Mouse (Mus musculus) liver, embryonic 15.5 days (tissue): ENCODE data around the gene Agfg1. TPM values are rescaled to one million over a fixed set of nuclear protein-coding genes. Genes with fewer than 3 reads are reported as not detected.

Experiments used
- ATAC-seq: fragments of 200-750 bp; cut with Nextera tagmentation; 2 replicates; pipeline ENCODE4 v1.8.0; 2017; ENCODE audit warnings: moderate number of reproducible peaks, mild to moderate bottlenecking, moderate library complexity; ENCODE audit not compliant: insufficient read depth
- H3K27ac ChIP-seq: fragments of 300-500 bp; sonication (generic); replicated peaks from 2 replicates; pipeline ENCODE4 v1.5.1; 2015; ENCODE audit warnings: mild to moderate bottlenecking, inconsistent platforms
- H3K27me3 ChIP-seq: fragments of 300-500 bp; sonication (generic); 2 replicates; pipeline ENCODE4 v1.6.1; 2015; ENCODE audit warnings: mild to moderate bottlenecking, inconsistent platforms
- H3K36me3 ChIP-seq: fragments of 300-500 bp; sonication (generic); replicated peaks from 2 replicates; pipeline ENCODE4 v1.6.1; 2015; ENCODE audit warnings: moderate library complexity, mild to moderate bottlenecking, inconsistent platforms
- H3K4me1 ChIP-seq: fragments of 300-500 bp; sonication (generic); replicated peaks from 2 replicates; pipeline ENCODE4 v1.6.1; 2015; ENCODE audit warnings: inconsistent platforms
- H3K4me2 ChIP-seq: fragments of 300-500 bp; sonication (generic); 2 replicates; pipeline ENCODE4 v1.6.1; 2015; ENCODE audit warnings: moderate library complexity, mild to moderate bottlenecking, inconsistent platforms
- H3K4me3 ChIP-seq: fragments of 300-500 bp; sonication (generic); replicated peaks from 2 replicates; pipeline ENCODE4 v1.5.1; 2015; ENCODE audit warnings: mild to moderate bottlenecking, inconsistent platforms
- H3K9ac ChIP-seq: fragments of 300-500 bp; sonication (generic); 2 replicates; pipeline ENCODE4 v1.6.1; 2015; ENCODE audit warnings: moderate library complexity, mild to moderate bottlenecking, inconsistent platforms
- H3K9me3 ChIP-seq: fragments of 300-500 bp; sonication (generic); replicated peaks from 2 replicates; pipeline ENCODE4 v1.6.1; 2016; ENCODE audit warnings: inconsistent platforms
- whole genome bisulfite sequencing: fragments of 180-500 bp; shearing (Covaris S2); methylation state at CpG from one replicate; pipeline ENCODE4 v1.1.7; 2015; ENCODE audit warnings: mixed read lengths; ENCODE audit not compliant: insufficient replicate concordance; 5-methylcytosine and 5-hydroxymethylcytosine counted together
- polyA plus RNA-seq: library from polyadenylated mRNA; unstranded; fragments of >200 nt; fragmentation: Nextera tagmentation; extraction: Ambion mirVana; gene quantifications from 2 replicates; pipeline ENCODE4 v1.2.1, GENCODE M21; 2015

The Agfg1 gene
- polyA plus RNA-seq, 1 experiment from 2014 or later = 46.5 TPM

- WGBS = 58% methylated on average over 7 of the region's 7 CpGs
- H3K4me3 ChIP-seq = no peak overlapping the region
- ATAC-seq = peak; percentile 69
- peaks cover 26% of the 10 kb centered on the region for H3K27me3 ChIP-seq
- no peak overlapping the region for H3K9ac ChIP-seq
- no peak overlapping the region for H3K4me2 ChIP-seq
- peaks cover 13% of the 10 kb centered on the region; the same call in 1 of the 2 replicates for H3K4me1 ChIP-seq
- no peaks in the 10 kb centered on the region for H3K9me3 ChIP-seq
- peak overlapping the region; percentile 51; the same call in 1 of the 2 replicates for H3K27ac ChIP-seq
- no peaks in the 10 kb centered on the region for H3K36me3 ChIP-seq
Measured at GRCm38 (mm10) chr1:82803608-82804007, 35.7 kb upstream of the Agfg1 start.

GRCm38 (mm10) chr1:82804059-82804458 lies 35.2 kb upstream of the Agfg1 start:
- peak; percentile 54; the same call in 1 of the 2 replicates for ATAC-seq
- Histone ChIP-seq H3K4me1 (peaks cover 13% of the 10 kb centered on the region; the same call in 1 of the 2 replicates), H3K27me3 (peaks cover 21% of the 10 kb centered on the region), H3K36me3 (no peaks in the 10 kb centered on the region), H3K27ac (peak overlapping the region; percentile 51), H3K4me2 (no peak overlapping the region), H3K4me3 (no peak overlapping the region), H3K9me3 (no peaks in the 10 kb centered on the region), H3K9ac (no peak overlapping the region)
- 82% methylated on average over 1 of the region's 1 CpGs for WGBS

GRCm38 (mm10) chr1:82806391-82806790 lies 32.9 kb upstream of the Agfg1 start:
- Histone ChIP-seq H3K9ac (no peak overlapping the region), H3K27me3 (peaks cover 6% of the 10 kb centered on the region; the same call in 1 of the 2 replicates), H3K4me3 (no peak overlapping the region), H3K27ac (no peak overlapping the region), H3K4me2 (no peak overlapping the region), H3K4me1 (peaks cover 20% of the 10 kb centered on the region; the same call in 1 of the 2 replicates), H3K9me3 (no peaks in the 10 kb centered on the region), H3K36me3 (no peaks in the 10 kb centered on the region)
- WGBS = 81% methylated on average over 8 of the region's 8 CpGs
- no peak for ATAC-seq

- Histone ChIP-seq H3K4me3 (no peak overlapping the region), H3K36me3 (no peaks in the 10 kb centered on the region), H3K9me3 (no peaks in the 10 kb centered on the region), H3K27me3 (no peaks in the 10 kb centered on the region), H3K4me2 (no peak overlapping the region), H3K4me1 (peaks cover 26% of the 10 kb centered on the region), H3K27ac (no peak overlapping the region), H3K9ac (no peak overlapping the region)
- 74% methylated on average over 7 of the region's 7 CpGs for WGBS
- ATAC-seq = no peak
Measured at GRCm38 (mm10) chr1:82807206-82807605, 32.1 kb upstream of the Agfg1 start.

GRCm38 (mm10) chr1:82808564-82808963 lies 30.7 kb upstream of the Agfg1 start:
- Histone ChIP-seq H3K9me3 (no peaks in the 10 kb centered on the region), H3K27me3 (no peaks in the 10 kb centered on the region), H3K4me3 (no peak overlapping the region), H3K4me1 (peaks cover 29% of the 10 kb centered on the region), H3K27ac (no peak overlapping the region), H3K4me2 (no peak overlapping the region), H3K36me3 (no peaks in the 10 kb centered on the region), H3K9ac (no peak overlapping the region)
- 52% methylated on average over 3 of the region's 3 CpGs for WGBS
- ATAC-seq = no peak

GRCm38 (mm10) chr1:82811766-82812165 lies 27.5 kb upstream of the Agfg1 start:
- no peaks in the 10 kb centered on the region for H3K36me3 ChIP-seq
- H3K4me2 ChIP-seq = no peak overlapping the region
- no peaks in the 10 kb centered on the region for H3K27me3 ChIP-seq
- peak overlapping the region; percentile 56 for H3K27ac ChIP-seq
- no peak for ATAC-seq
- no peaks in the 10 kb centered on the region for H3K9me3 ChIP-seq
- H3K4me1 ChIP-seq = peaks cover 51% of the 10 kb centered on the region
- WGBS = 72% methylated on average over 1 of the region's 1 CpGs
- H3K4me3 ChIP-seq = no peak overlapping the region
- H3K9ac ChIP-seq = no peak overlapping the region

GRCm38 (mm10) chr1:82815941-82816716 lies 23.2 kb upstream of the Agfg1 start:
- WGBS = 13% methylated on average over 17 of the region's 17 CpGs
- H3K4me1 ChIP-seq = peaks cover 82% of the 10 kb centered on the region
- ATAC-seq = peak; percentile 96
- peak overlapping the region; percentile 27 for H3K4me3 ChIP-seq
- H3K4me2 ChIP-seq = peak overlapping the region; percentile 64
- H3K9ac ChIP-seq = peak overlapping the region; percentile 63
- no peaks in the 10 kb centered on the region for H3K27me3 ChIP-seq
- no peaks in the 10 kb centered on the region for H3K9me3 ChIP-seq
- peak overlapping the region; percentile 96 for H3K27ac ChIP-seq
- no peaks in the 10 kb centered on the region for H3K36me3 ChIP-seq

GRCm38 (mm10) chr1:82819366-82819765 lies 19.9 kb upstream of the Agfg1 start:
- Histone ChIP-seq H3K9me3 (no peaks in the 10 kb centered on the region), H3K4me3 (no peak overlapping the region), H3K4me1 (peaks cover 92% of the 10 kb centered on the region), H3K27me3 (no peaks in the 10 kb centered on the region), H3K4me2 (peak overlapping the region; percentile 62), H3K9ac (peak overlapping the region; percentile 33; the same call in 1 of the 2 replicates), H3K27ac (peak overlapping the region; percentile 92), H3K36me3 (no peaks in the 10 kb centered on the region)
- ATAC-seq = no peak
- WGBS = 44% methylated on average over 10 of the region's 10 CpGs

- ATAC-seq = peak; percentile 55
- H3K36me3 ChIP-seq = no peaks in the 10 kb centered on the region
- H3K4me2 ChIP-seq = peak overlapping the region; percentile 62
- H3K4me3 ChIP-seq = peak overlapping the region; percentile 42
- H3K4me1 ChIP-seq = peaks cover 91% of the 10 kb centered on the region
- 29% methylated on average over 15 of the region's 15 CpGs for WGBS
- H3K9me3 ChIP-seq = no peaks in the 10 kb centered on the region
- H3K27ac ChIP-seq = peak overlapping the region; percentile 92
- peak overlapping the region; percentile 54 for H3K9ac ChIP-seq
- no peaks in the 10 kb centered on the region for H3K27me3 ChIP-seq
Measured at GRCm38 (mm10) chr1:82820179-82820578, 19.1 kb upstream of the Agfg1 start.

GRCm38 (mm10) chr1:82820626-82821186 lies 18.6 kb upstream of the Agfg1 start:
- peak overlapping the region; percentile 54; the same call in 1 of the 2 replicates for H3K9ac ChIP-seq
- ATAC-seq = no peak
- no peaks in the 10 kb centered on the region for H3K27me3 ChIP-seq
- no peaks in the 10 kb centered on the region for H3K9me3 ChIP-seq
- H3K4me2 ChIP-seq = peak overlapping the region; percentile 62
- H3K36me3 ChIP-seq = no peaks in the 10 kb centered on the region
- WGBS = 62% methylated on average over 3 of the region's 3 CpGs
- peak overlapping the region; percentile 42 for H3K4me3 ChIP-seq
- peak overlapping the region; percentile 92 for H3K27ac ChIP-seq
- H3K4me1 ChIP-seq = peaks cover 91% of the 10 kb centered on the region

GRCm38 (mm10) chr1:82821846-82822245 lies 17.4 kb upstream of the Agfg1 start:
- H3K4me3 ChIP-seq = no peak overlapping the region
- ATAC-seq = no peak
- H3K9ac ChIP-seq = 0 out of 2 replicates have a peak overlapping the region, but pooled peaks have one; percentile 30
- no peaks in the 10 kb centered on the region for H3K36me3 ChIP-seq
- H3K4me2 ChIP-seq = no peak overlapping the region
- H3K27ac ChIP-seq = peak overlapping the region; percentile 69
- no peaks in the 10 kb centered on the region for H3K9me3 ChIP-seq
- H3K4me1 ChIP-seq = peaks cover 91% of the 10 kb centered on the region
- WGBS = 82% methylated on average over 3 of the region's 3 CpGs
- H3K27me3 ChIP-seq = no peaks in the 10 kb centered on the region
